Mouse (Mus musculus) ES-Bruce4 (cell line): ENCODE data around the gene Filip1l. TPM values are rescaled to one million over a fixed set of nuclear protein-coding genes. Genes with fewer than 3 reads are reported as not detected.

Experiments used
- H3K27ac ChIP-seq: 2 replicates; pipeline ENCODE4 v1.5.1; 2012; ENCODE audit warnings: low read length, inconsistent platforms; ENCODE audit not compliant: insufficient read depth
- H3K27me3 ChIP-seq: 2 replicates; pipeline ENCODE4 v1.6.1; 2012; ENCODE audit warnings: mild to moderate bottlenecking, low read length, inconsistent platforms; ENCODE audit not compliant: control insufficient read depth, poor library complexity, insufficient read depth, severe bottlenecking
- H3K36me3 ChIP-seq: 2 replicates; pipeline ENCODE4 v1.6.1; 2012; ENCODE audit warnings: inconsistent platforms, mild to moderate bottlenecking, low read length, moderate library complexity; ENCODE audit not compliant: control insufficient read depth, poor library complexity, insufficient read depth, severe bottlenecking
- H3K4me1 ChIP-seq: one replicate; pipeline ENCODE4 v1.8.1; 2011; ENCODE audit warnings: low read length; ENCODE audit not compliant: control insufficient read depth, insufficient read depth
- H3K4me3 ChIP-seq: 2 replicates; pipeline ENCODE4 v1.5.1; 2011; ENCODE audit warnings: low read depth, mild to moderate bottlenecking, low read length
- H3K9ac ChIP-seq: 2 replicates; pipeline ENCODE4 v1.6.1; 2012; ENCODE audit warnings: low read depth, mild to moderate bottlenecking, inconsistent platforms; ENCODE audit not compliant: poor library complexity, severe bottlenecking
- H3K9me3 ChIP-seq: replicated peaks from 2 replicates; pipeline ENCODE4 v1.6.1; 2012; ENCODE audit warnings: mild to moderate bottlenecking, low read length, inconsistent platforms; ENCODE audit not compliant: control insufficient read depth, poor library complexity, insufficient read depth, severe bottlenecking
- CTCF ChIP-seq: IDR thresholded peaks from one replicate; pipeline ENCODE4 v1.8.1; 2011; ENCODE audit warnings: low read depth, low read length
- EP300 ChIP-seq: IDR thresholded peaks from 2 replicates; pipeline ENCODE4 v1.6.1; 2011; ENCODE audit warnings: low read depth, low read length; ENCODE audit not compliant: insufficient read depth
- POLR2A ChIP-seq: IDR thresholded peaks from one replicate; pipeline ENCODE4 v1.8.1; 2011; ENCODE audit warnings: low read length; ENCODE audit not compliant: insufficient read depth
- polyA plus RNA-seq: library from polyadenylated mRNA; stranded (reverse); fragments of >200 nt; gene quantifications from 2 replicates; pipeline ENCODE4 v1.2.4, GENCODE M21; 2011; ENCODE audit warnings: low read depth; ENCODE audit not compliant: missing spikeins, insufficient read depth, insufficient read length

Filip1l gene
- polyA plus RNA-seq, 1 experiment, result 2.0 TPM

GRCm38 (mm10) chr16:57329028-57329427 lies 23.9 kb upstream of the Filip1l start:
- H3K9me3 ChIP-seq, result no peaks in the 10 kb centered on the region
- H3K27ac ChIP-seq, result no peak overlapping the region
- no peak overlapping the region for H3K4me3 ChIP-seq
- TF ChIP-seq EP300 (no peak), POLR2A (no peak), CTCF (no peak)
- H3K4me1 ChIP-seq, result no peaks in the 10 kb centered on the region
- H3K36me3 ChIP-seq, result no peaks in the 10 kb centered on the region
- H3K27me3 ChIP-seq, result no peaks in the 10 kb centered on the region
- no peak overlapping the region for H3K9ac ChIP-seq

DNA sequence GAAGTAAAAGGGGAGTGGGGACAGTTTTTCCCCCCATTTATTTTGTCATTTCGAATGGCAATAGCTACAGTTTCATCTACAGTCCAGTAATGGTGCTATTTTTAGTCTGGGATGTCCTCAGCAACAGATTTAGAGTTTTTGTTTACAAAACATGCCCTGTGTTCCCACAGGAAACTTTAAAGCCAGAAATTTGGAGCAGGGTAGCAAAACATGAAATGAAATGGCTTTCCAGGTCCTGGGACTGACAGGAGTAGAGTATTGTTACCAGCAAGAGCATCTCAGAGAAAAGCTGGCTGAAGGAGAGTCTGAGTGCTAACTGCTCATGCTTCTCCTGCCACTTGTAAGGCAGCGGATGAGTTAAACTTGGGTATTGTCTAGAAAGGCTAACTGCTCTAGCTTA lies 22.8 kb upstream of the Filip1l start:
- H3K4me1 ChIP-seq, result no peaks in the 10 kb centered on the region

GRCm38 (mm10) chr16:57332301-57332700 lies 20.6 kb upstream of the Filip1l start:
- H3K27ac ChIP-seq, result no peak overlapping the region

More for the DNA sequence above, 22.8 kb upstream of the Filip1l start:
- H3K9ac ChIP-seq, result no peak overlapping the region
- H3K27me3 ChIP-seq, result no peaks in the 10 kb centered on the region
- H3K27ac ChIP-seq, result no peak overlapping the region
- no peak for TF ChIP-seq POLR2A
- no peak for TF ChIP-seq EP300
- no peak for TF ChIP-seq CTCF
- H3K36me3 ChIP-seq, result no peaks in the 10 kb centered on the region
- H3K9me3 ChIP-seq, result no peaks in the 10 kb centered on the region
- H3K4me3 ChIP-seq, result no peak overlapping the region

GRCm38 (mm10) chr16:57336770-57337423 lies 16.0 kb upstream of the Filip1l start:
- Histone ChIP-seq H3K9ac (no peak overlapping the region), H3K36me3 (no peaks in the 10 kb centered on the region), H3K9me3 (no peaks in the 10 kb centered on the region), H3K4me1 (no peaks in the 10 kb centered on the region), H3K27ac (no peak overlapping the region), H3K27me3 (no peaks in the 10 kb centered on the region), H3K4me3 (no peak overlapping the region)
- TF ChIP-seq CTCF (no peak), EP300 (no peak), POLR2A (no peak)

More at GRCm38 (mm10) chr16:57332301-57332700, 20.6 kb upstream of the Filip1l start:
- Histone ChIP-seq H3K9me3 (no peaks in the 10 kb centered on the region), H3K9ac (no peak overlapping the region), H3K27me3 (no peaks in the 10 kb centered on the region), H3K4me1 (no peaks in the 10 kb centered on the region), H3K36me3 (no peaks in the 10 kb centered on the region), H3K4me3 (no peak overlapping the region)
- no peak for TF ChIP-seq CTCF
- no peak for TF ChIP-seq POLR2A
- TF ChIP-seq EP300, result no peak

- Histone ChIP-seq H3K36me3 (no peaks in the 10 kb centered on the region), H3K9ac (no peak overlapping the region), H3K9me3 (no peaks in the 10 kb centered on the region), H3K27ac (no peak overlapping the region), H3K4me3 (no peak overlapping the region), H3K27me3 (no peaks in the 10 kb centered on the region), H3K4me1 (no peaks in the 10 kb centered on the region)
- TF ChIP-seq EP300 (no peak), POLR2A (no peak), CTCF (no peak)
These were observed 12.9 kb upstream of the Filip1l start for GRCm38 (mm10) chr16:57339765-57340612.

GRCm38 (mm10) chr16:57340613-57340898 lies 12.3 kb upstream of the Filip1l start:
- Histone ChIP-seq H3K36me3 (no peaks in the 10 kb centered on the region), H3K4me1 (no peaks in the 10 kb centered on the region), H3K4me3 (no peak overlapping the region), H3K9ac (no peak overlapping the region), H3K27ac (no peak overlapping the region), H3K27me3 (no peaks in the 10 kb centered on the region), H3K9me3 (no peaks in the 10 kb centered on the region)
- no peak for TF ChIP-seq EP300
- TF ChIP-seq CTCF, result no peak
- no peak for TF ChIP-seq POLR2A
